In the genomic region with DNA sequence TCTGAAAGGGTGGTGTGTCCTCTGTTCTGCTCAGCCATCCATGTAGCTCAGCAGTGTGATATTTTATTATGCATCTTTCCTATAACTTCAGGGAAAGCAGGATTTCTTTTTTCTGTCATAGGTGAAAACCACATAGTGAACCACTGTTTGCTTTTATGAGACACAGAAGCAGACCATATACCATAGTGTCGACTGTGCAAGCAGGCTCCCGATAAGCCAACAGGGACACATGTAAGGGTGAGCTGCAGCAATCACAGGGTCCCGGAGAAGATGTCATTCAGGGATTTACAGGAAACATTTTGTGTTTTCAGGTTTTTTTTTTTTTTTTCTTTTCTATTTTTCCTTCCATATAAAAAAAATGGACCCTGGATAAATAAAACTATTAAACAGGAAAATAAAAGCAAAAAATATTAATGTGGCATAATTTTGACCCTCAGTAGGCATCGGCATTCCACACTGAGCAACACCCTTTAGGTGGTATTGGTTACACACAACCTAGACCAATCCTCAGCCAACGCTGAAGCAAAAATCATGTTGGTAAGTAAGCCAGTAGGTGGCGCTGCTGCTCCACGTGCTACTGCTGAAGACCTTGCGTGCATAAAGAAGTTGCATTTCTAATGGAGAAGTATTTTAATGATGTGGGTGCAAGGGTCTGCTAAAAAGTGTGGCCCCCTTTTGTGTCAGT, we compare ENCODE assay signal across 8 mouse cellular contexts.
DNase-seq lines count a peak whose midpoint lies in the region; ATAC-seq and TF ChIP-seq lines count a peak whose summit lies in the region.

No protein-coding gene starts in this region.

- H3K9ac ChIP-seq in intestine, embryonic 16.5 days (ENCODE audit: low read depth, low read length) = no peak overlapping the region

- WGBS in intestine, embryonic 16.5 days = 26% methylated on average over 8 of the region's 8 CpGs
- 37% methylated on average over 8 of the region's 8 CpGs for WGBS in midbrain, embryonic 10.5 days
- 21% methylated on average over 8 of the region's 8 CpGs for WGBS in small intestine, adult 2 months

- H3K9me3 ChIP-seq in intestine, embryonic 16.5 days (ENCODE audit: control insufficient read depth, low read length) = 0 out of 2 replicates have a peak, but pooled peaks cover 4% of the 10 kb centered on the region
- H3K9me3 ChIP-seq in midbrain, embryonic 10.5 days (replicated peaks) = peaks cover 8% of the 10 kb centered on the region; the same call in 1 of the 2 replicates

- ATAC-seq in intestine, embryonic 16.5 days = peak; percentile 56; the same call in 1 of the 2 replicates
- ATAC-seq in monocyte, adult 5-6 weeks (replicated peaks; ENCODE audit: insufficient number of reproducible peaks, low FRiP score, low TSS enrichment, poor library complexity, severe bottlenecking) = no peak

- peak; percentile 69 for DNase-seq in adrenal gland, adult 18-20 months (ENCODE audit: low spot score in 2 of 2)
- peak; percentile 92 to 93 for DNase-seq in cerebellum, postnatal 14 days
- DNase-seq in frontal cortex, postnatal 14 days (ENCODE audit: low spot score in 2 of 2) = peak; percentile 46 to 82
- peak; percentile 20 to 82 for DNase-seq in left cerebral cortex, adult 9 months (ENCODE audit: low spot score in 2 of 2)
- DNase-seq in midbrain, embryonic 10.5 days (ENCODE audit: low spot score) = peak; percentile 85

- H3K36me3 ChIP-seq in intestine, embryonic 16.5 days (ENCODE audit: control insufficient read depth, insufficient read depth, low read length) = no peaks in the 10 kb centered on the region
- H3K36me3 ChIP-seq in midbrain, embryonic 10.5 days = no peaks in the 10 kb centered on the region
- H3K36me3 ChIP-seq in small intestine, adult 2 months (ENCODE audit: control insufficient read depth, insufficient read depth, low read length) = no peaks in the 10 kb centered on the region

- no peaks in the 10 kb centered on the region for H3K27me3 ChIP-seq in intestine, embryonic 16.5 days (replicated peaks; ENCODE audit: control insufficient read depth, insufficient read depth, low read length)
- no peaks in the 10 kb centered on the region for H3K27me3 ChIP-seq in midbrain, embryonic 10.5 days (ENCODE audit: low read depth, poor library complexity, severe bottlenecking)
- H3K27me3 ChIP-seq in small intestine, adult 2 months (ENCODE audit: control insufficient read depth, insufficient read depth, low read length) = no peaks in the 10 kb centered on the region

- TF ChIP-seq POLR2A in small intestine, adult 2 months (IDR thresholded peaks at IDR 0.05; ENCODE audit: low read depth, low read length) = no peak

- no peaks in the 10 kb centered on the region for H3K4me1 ChIP-seq in intestine, embryonic 16.5 days (ENCODE audit: control insufficient read depth, insufficient read depth, low read length)
- H3K4me1 ChIP-seq in midbrain, embryonic 10.5 days = peaks cover 14% of the 10 kb centered on the region
- H3K4me1 ChIP-seq in small intestine, adult 2 months (ENCODE audit: control insufficient read depth, insufficient read depth, insufficient read length, low read length) = no peaks in the 10 kb centered on the region

- no peak overlapping the region for H3K4me3 ChIP-seq in intestine, embryonic 16.5 days (ENCODE audit: low read length)
- no peak overlapping the region for H3K4me3 ChIP-seq in midbrain, embryonic 10.5 days
- H3K4me3 ChIP-seq in small intestine, adult 2 months (ENCODE audit: low read depth, low read length) = no peak overlapping the region

- no peak overlapping the region for H3K27ac ChIP-seq in intestine, embryonic 16.5 days (ENCODE audit: low read length)
- H3K27ac ChIP-seq in midbrain, embryonic 10.5 days (replicated peaks) = no peak overlapping the region
- no peak overlapping the region for H3K27ac ChIP-seq in small intestine, adult 2 months (ENCODE audit: insufficient read depth, low read depth, low read length)

- peak; percentile 85; the same call in 1 of the 2 replicates for TF ChIP-seq CTCF in small intestine, adult 2 months (IDR thresholded peaks at IDR 0.05; ENCODE audit: extremely low read depth, insufficient read length, insufficient replicate concordance, low read depth, low read length)

- no peak overlapping the region for H3K4me2 ChIP-seq in intestine, embryonic 16.5 days (ENCODE audit: low read depth, low read length)
